Mouse (Mus musculus): ENCODE measurements around the gene Rhox12. TPM values are rescaled to one million over a fixed set of nuclear protein-coding genes. Genes with fewer than 3 reads are reported as not detected.

Gene Rhox12
- not detected for polyA plus RNA-seq (2014; fragmentation: Illumina TruSeq; extraction: RNeasy Lipid Tissue Mini Kit (QIAGEN cat#74804))

DNA sequence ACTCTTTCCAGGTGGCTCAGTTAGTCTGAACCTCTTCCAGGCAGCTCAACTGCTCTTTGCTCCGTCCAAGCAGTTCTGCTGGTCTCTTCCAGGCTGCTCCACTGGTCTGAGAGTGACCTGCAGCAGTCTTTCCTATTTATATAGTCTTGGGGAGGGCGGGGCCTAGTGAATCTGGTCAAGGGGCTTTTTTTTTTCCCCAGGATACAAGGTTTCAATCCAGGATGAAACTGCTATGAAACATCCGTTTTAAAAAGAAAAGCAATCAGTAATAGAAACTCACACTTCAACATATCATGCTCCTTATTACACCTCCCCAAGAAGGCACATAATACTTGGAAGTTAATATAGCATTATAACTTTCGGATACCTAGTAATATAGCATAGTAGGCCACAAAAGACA lies at the start of gene Rhox12:
TSS of gene Rhox12 (minus strand) at position 101 of the 400 bp plus-strand sequence.

DNA sequence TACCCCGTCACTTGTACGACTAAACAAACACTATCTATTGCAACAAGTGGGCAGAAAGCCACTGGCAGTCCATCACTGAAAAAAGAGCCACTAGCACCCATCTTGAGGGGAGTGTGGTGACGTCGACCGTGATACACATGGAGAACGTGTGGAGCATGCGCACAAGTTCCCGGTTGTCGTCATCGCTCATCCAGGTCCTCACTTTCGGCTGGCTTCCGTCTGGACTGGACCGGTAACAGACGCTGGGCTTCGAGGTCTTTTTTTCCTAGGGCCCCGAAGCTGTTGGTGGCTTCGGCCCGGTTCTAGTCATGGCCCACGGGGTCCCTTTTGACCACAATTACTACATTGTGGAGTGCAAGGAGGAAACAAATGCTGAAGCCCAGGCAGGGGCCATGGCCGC lies 10.3 kb upstream of the Rhox12 start, which contains the start of gene Rhox13:
TSS of gene Rhox13 (plus strand) at position 238 of the 400 bp plus-strand sequence.

DNA sequence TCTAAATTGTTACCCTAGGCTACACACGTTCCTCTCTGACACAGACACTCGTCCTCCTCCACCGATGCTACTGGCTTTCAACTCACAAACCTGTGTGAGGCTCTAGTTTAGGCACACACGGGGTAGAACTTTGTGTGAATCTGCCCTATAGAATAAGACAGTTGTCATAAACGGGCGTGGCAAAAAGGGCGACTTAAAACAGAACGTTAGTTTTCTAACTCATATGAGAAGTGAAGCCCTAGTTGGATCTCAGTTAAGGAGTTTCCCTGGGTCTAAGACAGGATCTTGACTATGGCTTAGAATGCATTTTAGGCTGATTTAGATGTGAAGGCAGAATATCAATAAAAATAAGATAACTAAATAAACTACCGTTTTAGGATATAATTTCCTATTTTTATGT lies 25.7 kb downstream of the Rhox12 start, which contains the start of gene Rhox11:
TSS of gene Rhox11 (minus strand) at position 101 of the 400 bp plus-strand sequence.

DNA sequence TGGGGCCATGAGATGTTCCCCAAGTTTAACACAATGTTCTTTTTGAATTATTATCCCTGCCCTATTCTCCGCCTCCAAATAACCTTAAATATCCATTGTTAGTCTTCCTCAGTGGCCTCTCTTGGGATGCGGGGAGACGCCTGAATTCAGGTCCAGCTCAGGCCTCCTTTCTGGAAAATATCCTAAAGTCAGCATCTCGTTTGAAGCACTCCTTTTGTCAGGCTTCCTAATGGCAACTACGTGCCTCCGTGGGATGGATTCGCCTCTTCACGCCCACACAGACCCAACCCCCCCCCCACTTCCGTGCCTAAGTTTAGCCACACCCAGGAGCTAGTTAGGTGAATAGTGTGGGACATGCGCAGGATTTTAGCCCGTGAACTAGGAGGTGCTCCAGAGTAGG lies 44.5 kb downstream of the Rhox12 start, which contains the start of gene Rhox10:
TSS of gene Rhox10 (plus strand) at position 301 of the 400 bp plus-strand sequence.

Other genes with a start within 250 kb of the Rhox12 start
- 6.0 TPM for gene Rhox8, start 232.0 kb downstream of the Rhox12 start, polyA plus RNA-seq (2014; fragmentation: Illumina TruSeq; extraction: RNeasy Lipid Tissue Mini Kit (QIAGEN cat#74804))
- gene Rhox7b, start 213.7 kb downstream of the Rhox12 start, polyA plus RNA-seq (2014; fragmentation: Illumina TruSeq; extraction: RNeasy Lipid Tissue Mini Kit (QIAGEN cat#74804)), result not detected
- not detected for gene Rhox9, start 209.1 kb downstream of the Rhox12 start, polyA plus RNA-seq (2014; fragmentation: Illumina TruSeq; extraction: RNeasy Lipid Tissue Mini Kit (QIAGEN cat#74804))
- 0.29 TPM for gene Btg1-ps1, start 92.1 kb downstream of the Rhox12 start, polyA plus RNA-seq (2014; fragmentation: Illumina TruSeq; extraction: RNeasy Lipid Tissue Mini Kit (QIAGEN cat#74804))
- gene Btg1-ps2, start 67.8 kb downstream of the Rhox12 start, polyA plus RNA-seq (2014; fragmentation: Illumina TruSeq; extraction: RNeasy Lipid Tissue Mini Kit (QIAGEN cat#74804)), result not detected
- gene Rhox10, start 44.4 kb downstream of the Rhox12 start, polyA plus RNA-seq (2014; fragmentation: Illumina TruSeq; extraction: RNeasy Lipid Tissue Mini Kit (QIAGEN cat#74804)), result not detected
- gene Rhox11, start 25.8 kb downstream of the Rhox12 start, polyA plus RNA-seq (2014; fragmentation: Illumina TruSeq; extraction: RNeasy Lipid Tissue Mini Kit (QIAGEN cat#74804)), result not detected
- gene Rhox13, start 10.3 kb upstream of the Rhox12 start, polyA plus RNA-seq (2014; fragmentation: Illumina TruSeq; extraction: RNeasy Lipid Tissue Mini Kit (QIAGEN cat#74804)), result not detected
- 122 TPM for gene Zbtb33, start 78.9 kb upstream of the Rhox12 start, polyA plus RNA-seq (2014; fragmentation: Illumina TruSeq; extraction: RNeasy Lipid Tissue Mini Kit (QIAGEN cat#74804))
- gene Tmem255a, start 141.5 kb upstream of the Rhox12 start, polyA plus RNA-seq (2014; fragmentation: Illumina TruSeq; extraction: RNeasy Lipid Tissue Mini Kit (QIAGEN cat#74804)), result 79.4 TPM
- not detected for gene Atp1b4, start 205.3 kb upstream of the Rhox12 start, polyA plus RNA-seq (2014; fragmentation: Illumina TruSeq; extraction: RNeasy Lipid Tissue Mini Kit (QIAGEN cat#74804))

All from ovary, adult 10 weeks (tissue).